Mouse (Mus musculus) embryonic facial prominence, embryonic 12.5 days (tissue): Measurements from ENCODE around the gene Rpl7l1. TPM values are rescaled to one million over a fixed set of nuclear protein-coding genes. Genes with fewer than 3 reads are reported as not detected.

ENCODE experiments used
- ATAC-seq: fragments of 200-750 bp; cut with Nextera tagmentation; 2 replicates; pipeline ENCODE4 v1.8.0; 2017; ENCODE audit not compliant: insufficient number of reproducible peaks, insufficient read depth, low FRiP score, low TSS enrichment
- H3K27ac ChIP-seq: fragments of 300-500 bp; sonication (generic); 2 replicates; pipeline ENCODE4 v1.5.1; 2016; ENCODE audit warnings: mild to moderate bottlenecking
- H3K27me3 ChIP-seq: fragments of 300-500 bp; sonication (generic); 2 replicates; pipeline ENCODE4 v1.6.1; 2016; ENCODE audit warnings: mild to moderate bottlenecking, moderate library complexity
- H3K36me3 ChIP-seq: fragments of 300-500 bp; sonication (generic); 2 replicates; pipeline ENCODE4 v1.6.1; 2016; ENCODE audit warnings: mild to moderate bottlenecking
- H3K4me1 ChIP-seq: fragments of 300-500 bp; sonication (generic); 2 replicates; pipeline ENCODE4 v1.6.1; 2016
- H3K4me2 ChIP-seq: fragments of 300-500 bp; sonication (generic); replicated peaks from 2 replicates; pipeline ENCODE4 v1.6.1; 2016; ENCODE audit warnings: mild to moderate bottlenecking, moderate library complexity
- H3K4me3 ChIP-seq: fragments of 300-500 bp; sonication (generic); 2 replicates; pipeline ENCODE4 v1.5.1; 2016; ENCODE audit warnings: mild to moderate bottlenecking
- H3K9ac ChIP-seq: fragments of 300-500 bp; sonication (generic); 2 replicates; pipeline ENCODE4 v1.6.1; 2016; ENCODE audit warnings: mild to moderate bottlenecking, moderate library complexity
- H3K9me3 ChIP-seq: fragments of 300-500 bp; sonication (generic); 2 replicates; pipeline ENCODE4 v1.6.1; 2016; ENCODE audit warnings: mild to moderate bottlenecking, moderate library complexity
- WGBS: fragments of 180-500 bp; shearing (Covaris S2); methylation state at CpG from one replicate; pipeline ENCODE4 v1.1.7; 2016; 5-methylcytosine and 5-hydroxymethylcytosine counted together
- polyA plus RNA-seq: library from polyadenylated mRNA; unstranded; fragments of >200 nt; fragmentation: Nextera tagmentation; extraction: Ambion mirVana; gene quantifications from 2 replicates; pipeline ENCODE4 v1.2.1, GENCODE M21; 2016

The Rpl7l1 gene
- polyA plus RNA-seq, 1 experiment from 2014 or later, result 184 TPM

DNA sequence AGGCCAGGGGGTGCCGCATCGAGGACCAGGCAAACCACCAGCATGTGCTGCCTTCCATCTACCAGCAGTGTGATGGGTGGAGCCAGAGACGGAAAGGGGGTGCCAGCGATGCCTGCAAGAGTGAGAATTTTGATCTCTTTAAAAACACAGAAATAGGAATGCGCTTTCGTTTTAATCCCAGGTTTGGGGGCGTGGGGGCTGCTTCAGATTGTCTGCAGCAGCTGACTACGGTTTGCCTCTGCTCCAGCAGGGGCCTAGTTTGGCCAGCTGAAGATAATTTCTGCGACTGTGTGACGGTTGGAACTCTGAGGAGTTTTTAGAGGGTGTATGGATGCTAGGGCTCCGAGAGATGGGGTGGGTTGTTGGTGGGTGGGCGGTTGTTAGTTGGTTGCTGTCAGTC is 23.7 kb downstream of the Rpl7l1 start:
- WGBS, result 82% methylated on average over 12 of the region's 12 CpGs
- Histone ChIP-seq H3K4me3 (no peak overlapping the region), H3K4me1 (0 out of 2 replicates have a peak, but pooled peaks cover 9% of the 10 kb centered on the region), H3K9ac (no peak overlapping the region), H3K27ac (no peak overlapping the region), H3K4me2 (no peak overlapping the region), H3K9me3 (no peaks in the 10 kb centered on the region), H3K27me3 (no peaks in the 10 kb centered on the region), H3K36me3 (no peaks in the 10 kb centered on the region)
- no peak for ATAC-seq

- Histone ChIP-seq H3K27ac (peak within 1 kb of the TSS; percentile 91), H3K36me3 (peaks cover 3% of the 10 kb centered on the region; the same call in 1 of the 2 replicates), H3K9me3 (no peaks in the 10 kb centered on the region), H3K9ac (peak within 1 kb of the TSS; percentile 67), H3K4me1 (peaks cover 16% of the 10 kb centered on the region; the same call in 1 of the 2 replicates), H3K4me3 (peak within 1 kb of the TSS; percentile 72), H3K4me2 (peak within 1 kb of the TSS; percentile 73), H3K27me3 (no peaks in the 10 kb centered on the region)
- peak; percentile 98 for ATAC-seq
- WGBS, result under 1% methylated on average over 57 of the region's 58 CpGs
Measured at GRCm38 (mm10) chr17:46751794-46752556, 30.5 kb downstream of the Rpl7l1 start, which contains the start of gene Cnpy3. Gene Cnpy3 (minus strand): TSS chr17:46752214.

DNA sequence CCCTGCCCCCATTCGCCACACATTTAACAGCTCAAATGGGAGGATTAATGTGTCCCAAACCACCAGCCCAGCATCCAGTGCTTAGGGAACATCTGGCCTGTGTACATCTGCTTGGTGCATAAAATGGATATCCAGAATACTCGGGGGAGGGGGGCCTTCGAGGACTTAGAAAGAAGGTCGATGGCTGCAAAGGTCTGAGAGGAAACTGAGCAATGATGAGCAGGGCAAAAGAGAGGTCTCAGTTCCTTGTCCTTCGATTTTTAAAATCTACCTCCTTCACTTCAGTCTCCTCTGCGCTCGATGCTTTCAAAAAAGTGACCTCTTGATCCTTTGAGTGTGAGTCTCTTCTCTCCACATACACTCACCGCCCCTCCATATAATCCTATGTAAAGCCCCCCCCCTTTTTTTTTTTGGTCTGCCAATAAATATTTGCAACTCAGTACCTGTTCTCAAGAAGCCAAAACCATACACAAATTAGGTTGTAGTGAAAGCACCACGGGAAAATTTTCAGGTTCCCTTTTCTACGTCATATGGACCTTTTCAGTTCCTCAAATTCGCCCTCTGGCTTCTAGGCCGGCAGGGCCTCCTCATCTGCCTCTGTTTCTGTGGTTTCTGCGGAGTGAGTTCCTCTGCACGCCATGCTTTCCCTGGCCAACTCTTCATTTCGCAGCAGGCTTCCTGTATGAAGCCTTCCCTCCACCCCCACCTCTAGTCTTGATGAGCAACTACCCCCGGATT is 31.2 kb downstream of the Rpl7l1 start:
- peaks cover 9% of the 10 kb centered on the region; the same call in 1 of the 2 replicates for H3K4me1 ChIP-seq
- peak overlapping the region; percentile 91 for H3K27ac ChIP-seq
- ATAC-seq, result no peak; the same call in 1 of the 2 replicates
- peaks cover 9% of the 10 kb centered on the region; the same call in 1 of the 2 replicates for H3K36me3 ChIP-seq
- peak overlapping the region; percentile 73 for H3K4me2 ChIP-seq
- 23% methylated on average over 16 of the region's 16 CpGs for WGBS
- no peaks in the 10 kb centered on the region for H3K27me3 ChIP-seq
- H3K9ac ChIP-seq, result peak overlapping the region; percentile 67
- peak overlapping the region; percentile 72 for H3K4me3 ChIP-seq
- no peaks in the 10 kb centered on the region for H3K9me3 ChIP-seq

DNA sequence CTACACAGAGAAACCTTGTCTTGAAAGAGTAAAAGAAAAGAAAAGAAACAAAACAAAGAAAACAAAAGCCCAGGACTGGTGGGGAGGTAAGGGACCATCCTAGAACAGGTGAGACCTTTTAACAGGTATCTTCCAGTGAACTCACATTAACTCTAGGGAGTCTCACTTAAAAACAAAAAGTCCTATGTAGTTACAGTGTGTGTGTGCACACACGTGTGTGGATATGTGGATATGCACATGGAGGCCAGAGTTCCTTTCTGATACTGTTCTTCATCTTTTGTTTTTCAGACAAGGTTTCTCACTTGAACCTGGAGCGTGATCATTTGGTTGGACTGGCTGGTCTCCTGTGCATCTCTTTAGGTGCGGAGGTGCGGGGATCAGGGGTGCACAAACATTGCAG is 31.9 kb downstream of the Rpl7l1 start:
- no peak for ATAC-seq
- H3K4me1 ChIP-seq, result peaks cover 8% of the 10 kb centered on the region; the same call in 1 of the 2 replicates
- H3K4me3 ChIP-seq, result no peak overlapping the region
- peaks cover 15% of the 10 kb centered on the region for H3K36me3 ChIP-seq
- H3K9me3 ChIP-seq, result no peaks in the 10 kb centered on the region
- H3K9ac ChIP-seq, result peak overlapping the region; percentile 67; the same call in 1 of the 2 replicates
- H3K27me3 ChIP-seq, result no peaks in the 10 kb centered on the region
- H3K27ac ChIP-seq, result no peak overlapping the region
- peak overlapping the region; percentile 73 for H3K4me2 ChIP-seq
- 93% methylated on average over 4 of the region's 4 CpGs for WGBS

- 89% methylated on average over 5 of the region's 5 CpGs for WGBS
- Histone ChIP-seq H3K9ac (no peak overlapping the region), H3K36me3 (peaks cover 21% of the 10 kb centered on the region), H3K27ac (no peak overlapping the region), H3K4me2 (no peak overlapping the region), H3K4me1 (peaks cover 8% of the 10 kb centered on the region; the same call in 1 of the 2 replicates), H3K27me3 (no peaks in the 10 kb centered on the region), H3K9me3 (no peaks in the 10 kb centered on the region), H3K4me3 (no peak overlapping the region)
- no peak for ATAC-seq
Measured at GRCm38 (mm10) chr17:46749282-46749681, 33.2 kb downstream of the Rpl7l1 start.

GRCm38 (mm10) chr17:46747806-46748205 is 34.7 kb downstream of the Rpl7l1 start:
- Histone ChIP-seq H3K4me2 (no peak overlapping the region), H3K9me3 (no peaks in the 10 kb centered on the region), H3K4me1 (peaks cover 8% of the 10 kb centered on the region; the same call in 1 of the 2 replicates), H3K36me3 (peaks cover 36% of the 10 kb centered on the region), H3K9ac (no peak overlapping the region), H3K27me3 (no peaks in the 10 kb centered on the region), H3K27ac (no peak overlapping the region), H3K4me3 (no peak overlapping the region)
- 92% methylated on average over 2 of the region's 2 CpGs for WGBS
- ATAC-seq, result no peak

DNA sequence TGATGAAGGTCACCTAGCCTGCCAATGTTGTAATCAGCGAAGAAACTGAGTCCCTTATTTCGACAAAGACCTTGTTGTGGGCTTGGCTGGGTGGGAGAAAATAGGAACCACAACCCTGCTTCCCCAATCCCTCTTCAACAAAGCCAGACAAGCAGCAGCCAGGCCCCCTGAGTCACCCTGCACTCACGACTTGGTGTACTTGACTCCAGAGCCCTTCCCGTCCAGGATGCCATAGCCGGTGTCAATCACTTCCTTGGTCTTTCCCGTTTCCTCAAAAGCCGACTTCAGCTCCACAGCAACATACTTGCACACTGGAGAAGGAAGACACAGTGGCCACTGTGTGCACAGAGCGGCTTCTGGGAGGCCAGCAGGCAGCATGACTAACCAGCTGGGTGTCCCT is 35.2 kb downstream of the Rpl7l1 start:
- Histone ChIP-seq H3K27me3 (no peaks in the 10 kb centered on the region), H3K27ac (no peak overlapping the region), H3K4me2 (no peak overlapping the region), H3K4me1 (peaks cover 8% of the 10 kb centered on the region; the same call in 1 of the 2 replicates), H3K9me3 (no peaks in the 10 kb centered on the region), H3K9ac (no peak overlapping the region), H3K4me3 (no peak overlapping the region), H3K36me3 (peaks cover 40% of the 10 kb centered on the region)
- 80% methylated on average over 8 of the region's 8 CpGs for WGBS
- ATAC-seq, result no peak

DNA sequence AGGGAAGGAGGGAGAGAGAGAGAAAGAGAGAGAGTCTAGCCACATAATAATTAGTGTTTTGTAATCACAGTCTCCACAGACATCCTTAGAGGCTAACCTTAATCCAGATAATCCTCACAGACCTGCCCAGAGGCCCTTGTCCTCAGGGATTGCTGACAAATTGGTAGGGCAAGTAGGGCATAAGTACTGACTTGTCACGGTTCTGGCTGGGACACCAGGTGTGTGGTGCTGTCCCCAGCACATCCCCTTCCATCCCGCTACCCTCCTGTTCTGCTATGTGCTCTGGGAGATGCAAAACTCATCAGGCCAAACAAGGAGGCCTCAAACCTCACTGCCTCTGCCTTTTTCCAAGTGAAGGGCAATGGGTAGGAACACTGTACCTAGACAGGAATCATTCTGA is 37.0 kb downstream of the Rpl7l1 start:
- Histone ChIP-seq H3K9me3 (no peaks in the 10 kb centered on the region), H3K36me3 (peaks cover 40% of the 10 kb centered on the region), H3K27ac (no peak overlapping the region), H3K4me1 (peaks cover 1% of the 10 kb centered on the region; the same call in 1 of the 2 replicates), H3K9ac (no peak overlapping the region), H3K4me2 (no peak overlapping the region), H3K4me3 (no peak overlapping the region), H3K27me3 (no peaks in the 10 kb centered on the region)
- no peak for ATAC-seq
- 75% methylated on average over 2 of the region's 2 CpGs for WGBS

- Histone ChIP-seq H3K27me3 (no peaks in the 10 kb centered on the region), H3K4me2 (no peak overlapping the region), H3K4me3 (no peak overlapping the region), H3K27ac (no peak overlapping the region), H3K9me3 (no peaks in the 10 kb centered on the region), H3K36me3 (peaks cover 40% of the 10 kb centered on the region), H3K9ac (no peak overlapping the region), H3K4me1 (no peaks in the 10 kb centered on the region)
- 90% methylated on average over 9 of the region's 9 CpGs for WGBS
- ATAC-seq, result no peak
Measured at GRCm38 (mm10) chr17:46742986-46743385, 39.5 kb downstream of the Rpl7l1 start.

GRCm38 (mm10) chr17:46741305-46741704 is 41.2 kb downstream of the Rpl7l1 start:
- 91% methylated on average over 6 of the region's 6 CpGs for WGBS
- no peaks in the 10 kb centered on the region for H3K4me1 ChIP-seq
- no peak for ATAC-seq

GRCm38 (mm10) chr17:46736160-46736559 is 46.3 kb downstream of the Rpl7l1 start:
- Histone ChIP-seq H3K4me2 (no peak overlapping the region), H3K27me3 (no peaks in the 10 kb centered on the region), H3K27ac (no peak overlapping the region), H3K4me3 (no peak overlapping the region), H3K9me3 (no peaks in the 10 kb centered on the region), H3K36me3 (peaks cover 31% of the 10 kb centered on the region), H3K4me1 (no peaks in the 10 kb centered on the region), H3K9ac (no peak overlapping the region; the same call in 1 of the 2 replicates)
- ATAC-seq, result no peak
- WGBS, result 65% methylated on average over 10 of the region's 10 CpGs

More at GRCm38 (mm10) chr17:46741305-46741704, 41.2 kb downstream of the Rpl7l1 start:
- H3K4me2 ChIP-seq, result no peak overlapping the region
- no peaks in the 10 kb centered on the region for H3K27me3 ChIP-seq
- H3K9ac ChIP-seq, result no peak overlapping the region
- H3K4me3 ChIP-seq, result no peak overlapping the region
- H3K9me3 ChIP-seq, result no peaks in the 10 kb centered on the region
- no peak overlapping the region for H3K27ac ChIP-seq
- peaks cover 42% of the 10 kb centered on the region for H3K36me3 ChIP-seq
